Mouse (Mus musculus) CH12F3 (cell line): ENCODE results near the gene Tceanc2.

Experiments
- in situ Hi-C: fragments of 300-500 bp; cut with MboI; formaldehyde crosslinking; loops from 2 replicates; pipeline ENCODE4 v1.14.3; 2020; ENCODE audit warnings: low sequenced_read_pairs

The Tceanc2 gene

DNA sequence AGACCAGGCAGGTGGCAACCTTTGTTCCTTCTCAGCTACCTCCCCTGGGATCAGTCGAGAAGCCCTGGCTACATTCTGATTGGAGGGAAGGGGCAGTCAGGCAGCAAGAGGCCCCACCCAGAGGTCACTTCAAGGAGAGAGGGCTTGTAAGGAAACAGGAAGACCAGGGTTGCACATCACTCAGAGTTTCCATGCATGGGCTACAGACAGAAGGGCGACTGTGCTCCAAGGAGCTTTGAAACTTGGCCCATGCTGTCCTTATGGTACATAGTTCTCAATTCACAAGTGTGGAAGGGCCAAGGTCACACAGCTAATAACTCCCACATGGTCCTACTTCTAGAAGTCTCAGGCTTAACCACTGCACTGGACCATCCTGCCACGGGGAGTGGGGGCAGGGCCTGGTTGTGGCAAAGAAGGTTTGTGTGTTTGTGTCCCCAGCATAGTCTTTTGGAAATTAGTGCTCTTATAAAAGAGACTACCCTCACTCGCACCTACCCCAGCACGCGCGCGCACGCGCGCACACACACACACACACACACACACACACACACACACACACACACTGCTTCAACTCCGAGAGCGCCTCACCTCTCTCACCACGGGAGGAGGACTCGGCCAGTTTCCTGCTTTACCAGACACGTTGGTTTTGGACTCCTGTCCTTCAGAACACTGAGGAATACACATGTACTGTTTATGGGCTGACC is 84.3 kb downstream of the Tceanc2 start:
- in situ Hi-C loops = no loop called here

DNA sequence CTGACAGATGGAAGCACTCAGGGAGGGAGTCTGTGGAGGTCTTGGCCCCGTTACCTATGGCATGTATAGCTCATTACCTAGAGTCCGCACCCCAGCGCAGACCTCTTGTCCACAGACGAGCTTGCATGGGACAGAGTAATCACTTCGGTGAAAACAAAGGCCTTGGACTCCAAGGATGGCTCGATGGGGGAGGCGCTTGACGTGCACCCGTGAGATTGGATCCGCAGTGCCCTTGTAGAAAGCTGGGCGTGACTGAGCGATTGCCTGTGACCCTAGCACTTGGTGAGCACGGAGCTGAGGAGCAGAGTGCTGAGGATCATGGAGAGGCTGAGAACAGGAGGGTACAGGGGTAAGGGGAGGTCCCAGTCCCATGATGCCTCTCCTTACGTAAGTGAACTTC is 87.2 kb downstream of the Tceanc2 start:
- in situ Hi-C loops = no loop called here

DNA sequence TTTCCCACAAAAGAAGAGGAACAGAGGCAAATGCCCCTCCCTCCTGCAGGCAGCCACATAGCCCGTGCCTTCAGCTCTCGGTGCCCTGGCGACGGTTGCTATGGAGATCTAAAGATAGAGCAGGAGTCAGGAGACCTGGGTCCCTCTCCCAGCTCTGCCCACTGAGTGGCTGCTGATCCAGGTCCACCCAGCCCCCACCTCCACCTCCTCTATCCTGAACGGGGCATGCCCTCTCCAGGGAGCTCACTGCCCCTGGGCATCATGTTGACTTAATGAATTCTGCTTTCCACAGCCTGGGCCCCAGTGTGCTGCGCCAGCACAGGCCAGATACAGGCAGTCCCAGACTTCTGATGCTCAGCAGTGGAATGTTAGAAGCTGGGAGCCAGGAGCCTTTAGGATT is 94.1 kb downstream of the Tceanc2 start:
- in situ Hi-C loops = no loop called here

DNA sequence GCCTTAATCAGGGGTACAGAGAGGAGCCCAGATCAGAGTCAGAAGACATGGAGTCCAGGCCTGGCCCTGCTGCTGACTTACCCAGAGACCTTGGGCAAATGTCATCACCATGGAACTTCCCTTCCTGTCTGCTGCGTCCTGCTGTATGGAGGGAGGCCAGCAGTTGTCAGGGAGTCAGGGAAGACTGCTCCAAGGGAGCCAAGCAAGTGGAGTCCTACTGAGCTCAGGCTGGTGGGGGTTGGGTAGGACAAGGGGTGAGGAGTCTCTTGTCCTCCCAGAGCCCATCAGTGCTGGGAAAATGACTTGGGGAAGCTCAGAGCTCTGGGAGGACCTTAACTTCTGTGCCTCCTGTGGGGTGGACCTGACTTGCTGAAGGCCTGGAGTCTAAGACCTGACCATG is 94.6 kb downstream of the Tceanc2 start:
- in situ Hi-C loops = no loop called here
